Mouse (Mus musculus): Measurements from ENCODE around the gene Rara.
"Not testable (repeated sequence)": the region's sequence is repeated elsewhere in the genome, so short reads cannot be mapped to it uniquely, and the experiment has no call there.

Rara gene

GRCm38 (mm10) chr11:98922851-98923711 lies 4.5 kb upstream of the Rara start:
- DNase-seq: not testable (repeated sequence)

- DNase-seq: no peak
Observed at GRCm38 (mm10) chr11:98924633-98925175, 2.9 kb upstream of the Rara start.

GRCm38 (mm10) chr11:98925265-98925721 lies 2.3 kb upstream of the Rara start:
- no peak for DNase-seq

- no peak for DNase-seq
Observed at GRCm38 (mm10) chr11:98925868-98926311, 1.7 kb upstream of the Rara start.

GRCm38 (mm10) chr11:98926553-98926952 lies 1.1 kb upstream of the Rara start:
- DNase-seq: no peak

GRCm38 (mm10) chr11:98928186-98928893 lies 722 bp downstream of the Rara start:
- peak; percentile 61 to 62 for DNase-seq

- peak; percentile 77 for DNase-seq
Observed at GRCm38 (mm10) chr11:98929503-98929902, 1.9 kb downstream of the Rara start.

- DNase-seq: peak; percentile 80 to 82
Observed at GRCm38 (mm10) chr11:98930127-98930601, 2.5 kb downstream of the Rara start.

GRCm38 (mm10) chr11:98930773-98931512 lies 3.3 kb downstream of the Rara start:
- DNase-seq: peak; percentile 33 to 40

- DNase-seq: peak; percentile 39 to 53
Observed at GRCm38 (mm10) chr11:98931513-98932292, 4.1 kb downstream of the Rara start.

GRCm38 (mm10) chr11:98932293-98933091 lies 4.9 kb downstream of the Rara start:
- no peak for DNase-seq

GRCm38 (mm10) chr11:98933151-98933550 lies 5.5 kb downstream of the Rara start:
- peak; percentile 89 to 92 for DNase-seq

GRCm38 (mm10) chr11:98933847-98934246 lies 6.2 kb downstream of the Rara start:
- not testable (repeated sequence) for DNase-seq

GRCm38 (mm10) chr11:98934367-98934766 lies 6.7 kb downstream of the Rara start:
- no peak for DNase-seq

- DNase-seq: no peak
Observed at GRCm38 (mm10) chr11:98935123-98935522, 7.5 kb downstream of the Rara start.

- no peak for DNase-seq
Observed at GRCm38 (mm10) chr11:98936170-98936569, 8.6 kb downstream of the Rara start.

GRCm38 (mm10) chr11:98936606-98937409 lies 9.2 kb downstream of the Rara start:
- DNase-seq: no peak

- DNase-seq: peak; percentile 67 to 76
Observed at GRCm38 (mm10) chr11:98937410-98937913, 9.8 kb downstream of the Rara start.

- no peak for DNase-seq
Observed at GRCm38 (mm10) chr11:98937914-98938694, 10.5 kb downstream of the Rara start.
